Mouse (Mus musculus) C2C12 (cell line): Measurements from ENCODE around the gene Ttc19.

ENCODE experiments used
- CEBPB ChIP-seq: IDR thresholded peaks from one replicate; pipeline ENCODE4 v1.6.1; 2011; ENCODE audit warnings: low read depth, mild to moderate bottlenecking, control low read depth, moderate library complexity
- CTCF ChIP-seq: IDR thresholded peaks from one replicate; pipeline ENCODE4 v1.5.1; 2011; ENCODE audit not compliant: control insufficient read depth, insufficient read depth, insufficient read length
- MAX ChIP-seq: IDR thresholded peaks from one replicate; pipeline ENCODE4 v1.6.1; 2011; ENCODE audit warnings: mild to moderate bottlenecking, control low read depth
- MYOD1 ChIP-seq: IDR thresholded peaks from one replicate; pipeline ENCODE4 v1.6.1; 2011; ENCODE audit warnings: low read depth; ENCODE audit not compliant: control insufficient read depth, insufficient read length
- MYOG ChIP-seq: IDR thresholded peaks from one replicate; pipeline ENCODE4 v1.6.1; 2011; ENCODE audit not compliant: control insufficient read depth, insufficient read length; ENCODE audit errors: extremely low read depth
- USF1 ChIP-seq: IDR thresholded peaks from one replicate; pipeline ENCODE4 v1.6.1; 2011; ENCODE audit warnings: low read depth, mild to moderate bottlenecking, control low read depth, moderate library complexity

- TF ChIP-seq USF1 (no peak), CTCF (no peak), MAX (no peak), CEBPB (no peak), MYOG (no peak), MYOD1 (no peak)
Measured at GRCm38 (mm10) chr11:62343002-62343401, 61.7 kb downstream of the Ttc19 start.
